Mouse (Mus musculus) pancreas, adult 10 weeks (tissue): Measurements from ENCODE around the gene Mis12. TPM values are rescaled to one million over a fixed set of nuclear protein-coding genes. Genes with fewer than 3 reads are reported as not detected.

ENCODE experiments used
- polyA plus RNA-seq: library from polyadenylated mRNA; stranded (reverse); fragments of 350-450 nt; fragmentation: Illumina TruSeq; extraction: RNeasy Lipid Tissue Mini Kit (QIAGEN cat#74804); gene quantifications from one replicate; pipeline ENCODE4 v1.2.3, GENCODE M21; 2015; ENCODE audit warnings: low read depth, low replicate concordance; ENCODE audit not compliant: insufficient read depth

The Mis12 gene
- polyA plus RNA-seq, result 4.7 TPM

DNA sequence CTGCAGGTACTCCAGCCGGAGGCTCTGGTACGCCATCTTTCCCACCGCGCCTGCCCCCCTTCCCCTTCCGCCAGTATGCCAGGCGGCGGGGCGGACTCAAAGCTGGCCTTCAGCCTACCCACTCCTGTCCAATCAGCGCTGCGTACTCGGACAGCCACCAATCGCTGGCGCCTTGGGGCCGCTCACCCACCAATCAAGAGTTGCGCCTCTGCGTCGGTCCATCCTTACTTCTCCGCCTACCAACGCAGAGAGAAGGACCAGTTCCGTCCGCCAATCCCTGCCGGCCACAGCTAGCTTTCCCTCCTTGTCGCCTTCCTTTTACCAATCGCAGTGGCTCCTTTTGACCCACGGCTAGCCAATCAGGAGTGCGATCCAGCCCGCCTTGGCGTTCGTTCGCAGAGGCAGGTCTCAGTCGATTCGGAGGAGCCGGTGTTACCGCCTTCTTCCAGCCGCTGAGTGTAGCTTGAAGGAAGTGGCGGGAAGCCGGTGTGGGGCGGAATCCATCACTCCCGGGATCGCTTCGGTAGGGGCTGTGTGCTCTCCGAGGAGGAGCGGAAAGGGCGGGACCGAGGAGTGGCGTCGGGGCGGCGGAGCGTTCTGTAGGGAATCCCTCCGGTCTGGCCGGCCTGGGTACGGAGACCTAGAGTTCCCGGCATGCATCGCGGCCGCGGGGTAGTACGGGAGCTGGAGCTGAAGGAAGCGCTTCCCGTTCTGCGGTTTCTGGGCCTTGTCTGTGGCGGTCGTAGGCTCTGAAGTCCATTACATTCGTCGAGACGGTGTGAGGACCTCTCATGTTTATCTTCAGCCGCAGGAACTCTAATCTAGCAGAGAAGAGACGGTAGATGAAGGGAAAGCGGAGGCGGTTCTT lies at the start of gene Mis12, which contains the start of gene Derl2:
Gene Mis12, plus strand, starts transcription at position 411 of the 868 bp plus-strand sequence.
Gene Derl2, minus strand, starts transcription at position 641 of the 868 bp plus-strand sequence.

DNA sequence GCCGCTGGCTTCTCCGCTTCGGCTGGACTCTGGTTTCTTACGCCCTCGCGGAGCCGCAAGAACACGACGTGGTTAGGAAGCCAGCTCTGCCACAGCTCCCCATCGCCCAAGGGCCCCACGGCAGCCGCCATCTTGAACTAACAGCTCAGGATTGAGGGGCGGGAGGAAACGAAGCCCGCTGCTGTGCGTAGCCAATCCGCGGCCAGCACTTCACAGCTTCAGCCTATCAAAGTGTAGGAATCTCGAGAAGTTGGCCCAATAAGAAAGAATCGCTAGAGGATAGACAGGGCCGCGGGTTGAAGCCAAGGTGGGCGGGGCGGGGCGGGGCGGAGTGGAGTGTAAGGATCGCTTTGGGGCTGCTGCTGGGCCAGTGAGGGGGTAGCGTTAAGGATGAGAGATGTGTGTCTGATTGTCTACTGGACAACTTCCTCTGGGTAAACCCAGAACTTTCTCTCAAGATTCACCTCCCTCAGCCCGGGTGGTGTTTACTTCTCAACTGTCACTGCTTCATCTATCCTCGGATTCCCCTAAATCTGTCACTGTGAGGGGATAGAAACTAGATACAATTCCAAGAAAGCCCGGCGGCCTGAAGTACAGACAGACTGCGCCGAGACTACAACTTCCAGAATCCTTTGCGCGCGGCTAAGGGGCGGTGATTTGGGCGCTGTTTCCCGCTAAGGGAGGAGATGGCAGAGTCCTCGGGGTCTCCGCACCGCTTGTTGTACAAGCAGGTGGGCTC lies 49.4 kb upstream of the Mis12 start, which contains the start of the genes Nup88 and Rpain:
Gene Nup88, minus strand, starts transcription at position 153 of the 739 bp plus-strand sequence.
Gene Rpain, plus strand, starts transcription at position 393 of the 739 bp plus-strand sequence.

DNA sequence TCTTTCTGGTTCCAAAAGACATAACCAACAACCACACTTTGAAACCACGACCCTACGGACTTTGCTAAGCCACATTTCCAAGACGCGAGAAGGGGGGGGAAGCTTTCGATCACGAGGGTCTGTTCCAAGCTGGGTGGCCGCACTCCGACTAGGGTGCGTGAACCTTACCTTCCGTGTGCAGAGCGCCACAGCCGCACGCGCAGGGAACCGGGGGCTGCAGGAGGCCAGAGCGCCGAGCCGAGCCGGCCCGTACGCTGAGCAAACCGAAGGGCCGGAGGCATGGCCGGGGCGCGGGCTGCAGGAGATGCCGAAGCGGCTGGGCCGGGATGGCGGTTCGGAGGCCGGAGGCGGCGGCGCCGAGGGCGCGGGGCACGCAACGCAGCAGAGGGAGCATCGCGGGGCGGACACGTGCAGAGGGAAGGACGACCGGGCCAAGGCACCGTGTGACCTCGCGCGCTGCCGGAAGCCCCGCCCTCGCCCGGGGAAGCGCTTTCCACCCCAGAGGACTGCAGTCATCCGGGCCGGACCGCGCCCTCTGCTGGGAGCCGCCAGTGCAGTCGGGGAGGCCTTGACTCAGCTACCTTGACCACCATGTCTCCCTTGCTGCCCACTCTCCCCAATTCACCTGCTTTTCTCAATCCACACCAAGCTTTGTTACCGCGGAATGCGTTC lies 36.7 kb upstream of the Mis12 start, which contains the start of gene C1qbp:
Gene C1qbp, minus strand, starts transcription at position 470 of the 672 bp plus-strand sequence.

DNA sequence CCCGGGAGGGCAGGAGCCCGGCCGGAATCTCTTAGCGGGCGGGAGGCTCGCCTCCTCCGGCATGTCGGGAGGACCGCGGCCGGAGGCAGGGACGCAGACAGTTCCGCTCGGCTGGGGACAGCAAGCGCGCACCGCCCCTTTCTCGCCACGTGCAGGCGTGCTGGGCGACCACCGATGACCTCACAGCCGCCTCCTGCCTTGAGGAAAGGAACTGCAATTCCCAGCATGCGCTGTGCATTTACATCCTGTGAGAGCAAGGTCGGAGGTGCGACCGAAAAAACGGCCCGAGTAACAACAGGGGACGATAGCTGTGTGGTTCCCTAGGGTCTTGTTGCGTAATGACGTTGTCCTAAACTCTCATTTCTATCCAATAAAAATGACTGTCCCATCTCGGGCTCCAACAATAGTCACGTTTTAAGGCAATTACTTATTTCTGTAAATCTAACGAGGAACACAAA lies 15.1 kb upstream of the Mis12 start, which contains the start of gene Dhx33:
Gene Dhx33, minus strand, starts transcription at position 122 of the 458 bp plus-strand sequence.

DNA sequence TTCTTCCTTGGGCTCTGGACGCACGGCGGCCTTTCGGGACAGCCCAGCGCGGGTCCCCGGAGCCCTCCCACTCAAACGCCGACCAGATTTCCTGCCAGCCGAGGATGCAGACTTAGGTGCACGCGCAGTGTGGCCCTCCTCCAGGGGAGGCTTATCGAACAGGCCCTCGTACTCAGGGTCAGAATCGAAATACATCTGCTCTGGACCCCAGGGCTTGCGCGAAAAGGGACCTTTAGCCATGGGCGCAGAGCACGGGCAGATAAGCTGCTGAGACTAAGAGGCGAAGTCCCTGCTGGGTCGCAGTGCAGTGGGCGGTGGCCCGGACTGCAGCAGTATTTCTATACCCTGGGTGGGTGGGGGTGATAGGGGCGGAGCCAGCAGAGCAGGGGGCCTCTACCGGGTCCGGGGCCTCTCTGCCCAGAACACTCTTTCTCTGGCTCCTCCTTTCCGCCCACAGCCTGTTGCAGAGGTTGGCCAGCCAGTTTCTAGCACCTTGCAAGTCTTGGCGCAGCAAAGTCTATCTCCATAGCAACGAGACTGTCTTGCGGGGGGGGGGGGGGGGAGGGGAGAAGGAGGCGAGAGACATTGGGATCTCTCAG lies 13.9 kb downstream of the Mis12 start, which contains the start of gene 6330403K07Rik:
Gene 6330403K07Rik, minus strand, starts transcription at position 351 of the 599 bp plus-strand sequence.

Other genes with a start within 250 kb of the Mis12 start
- gene Scimp, start 207.0 kb upstream of the Mis12 start, polyA plus RNA-seq, result not detected
- 5.0 TPM for gene Rabep1, start 174.8 kb upstream of the Mis12 start, polyA plus RNA-seq
- gene Nup88, start 49.6 kb upstream of the Mis12 start, polyA plus RNA-seq, result 37.9 TPM
- gene Rpain, start 49.4 kb upstream of the Mis12 start, polyA plus RNA-seq, result 18.2 TPM
- 19.2 TPM for gene C1qbp, start 36.6 kb upstream of the Mis12 start, polyA plus RNA-seq
- gene Dhx33, start 15.2 kb upstream of the Mis12 start, polyA plus RNA-seq, result 6.8 TPM
- gene Derl2, start 230 bp downstream of the Mis12 start, polyA plus RNA-seq, result 8.7 TPM
- not detected for gene 6330403K07Rik, start 13.9 kb downstream of the Mis12 start, polyA plus RNA-seq
- not detected for gene Nlrp1a, start 125.1 kb downstream of the Mis12 start, polyA plus RNA-seq
- gene Nlrp1b, start 211.1 kb downstream of the Mis12 start, polyA plus RNA-seq, result not detected